Mouse (Mus musculus) embryonic facial prominence, embryonic 13.5 days (tissue): ENCODE measurements around the gene Ptgfrn. TPM values are rescaled to one million over a fixed set of nuclear protein-coding genes. Genes with fewer than 3 reads are reported as not detected.
A peak's percentile ranks its signal among the peaks of the same experiment; 100 is the strongest.

Experiments
- ATAC-seq: fragments of 200-750 bp; cut with Nextera tagmentation; 2 replicates; pipeline ENCODE4 v1.8.0; 2017; ENCODE audit warnings: low read depth; ENCODE audit not compliant: insufficient number of reproducible peaks, insufficient read depth, low FRiP score, low TSS enrichment
- H3K27ac ChIP-seq: fragments of 300-500 bp; sonication (generic); 2 replicates; pipeline ENCODE4 v1.5.1; 2015; ENCODE audit warnings: moderate library complexity, mild to moderate bottlenecking, inconsistent platforms
- H3K27me3 ChIP-seq: fragments of 300-500 bp; sonication (generic); 2 replicates; pipeline ENCODE4 v1.6.1; 2015; ENCODE audit warnings: mild to moderate bottlenecking, inconsistent platforms
- H3K36me3 ChIP-seq: fragments of 300-500 bp; sonication (generic); 2 replicates; pipeline ENCODE4 v1.6.1; 2015; ENCODE audit warnings: mild to moderate bottlenecking, inconsistent platforms
- H3K4me1 ChIP-seq: fragments of 300-500 bp; sonication (generic); 2 replicates; pipeline ENCODE4 v1.6.1; 2015; ENCODE audit warnings: inconsistent platforms
- H3K4me2 ChIP-seq: fragments of 300-500 bp; sonication (generic); 2 replicates; pipeline ENCODE4 v1.6.1; 2015; ENCODE audit warnings: moderate library complexity, mild to moderate bottlenecking, inconsistent platforms
- H3K4me3 ChIP-seq: fragments of 300-500 bp; sonication (generic); 2 replicates; pipeline ENCODE4 v1.5.1; 2015; ENCODE audit warnings: mild to moderate bottlenecking, inconsistent platforms
- H3K9ac ChIP-seq: fragments of 300-500 bp; sonication (generic); 2 replicates; pipeline ENCODE4 v1.6.1; 2015; ENCODE audit warnings: mild to moderate bottlenecking, inconsistent platforms
- H3K9me3 ChIP-seq: fragments of 300-500 bp; sonication (generic); 2 replicates; pipeline ENCODE4 v1.6.1; 2016; ENCODE audit warnings: inconsistent platforms
- WGBS: fragments of 180-500 bp; shearing (Covaris S2); methylation state at CpG from one replicate; pipeline ENCODE4 v1.1.7; 2015; ENCODE audit warnings: mixed read lengths; 5-methylcytosine and 5-hydroxymethylcytosine counted together
- polyA plus RNA-seq: library from polyadenylated mRNA; unstranded; fragments of >200 nt; fragmentation: Nextera tagmentation; extraction: Ambion mirVana; gene quantifications from 2 replicates; pipeline ENCODE4 v1.2.1, GENCODE M21; 2015

Gene Ptgfrn
- polyA plus RNA-seq, 1 experiment from 2014 or later, result 8.7 TPM

GRCm38 (mm10) chr3:101112518-101112894 lies 2.4 kb upstream of the Ptgfrn start:
- Histone ChIP-seq H3K4me3 (no peak overlapping the region), H3K9me3 (no peaks in the 10 kb centered on the region), H3K36me3 (no peaks in the 10 kb centered on the region), H3K27me3 (no peaks in the 10 kb centered on the region), H3K27ac (no peak overlapping the region), H3K4me2 (no peak overlapping the region), H3K9ac (no peak overlapping the region), H3K4me1 (peaks cover 54% of the 10 kb centered on the region)
- no peak for ATAC-seq
- WGBS, result 63% methylated on average over 5 of the region's 5 CpGs

GRCm38 (mm10) chr3:101111848-101112517 lies 1.9 kb upstream of the Ptgfrn start:
- Histone ChIP-seq H3K36me3 (no peaks in the 10 kb centered on the region), H3K9ac (no peak overlapping the region), H3K9me3 (no peaks in the 10 kb centered on the region), H3K27ac (no peak overlapping the region; the same call in 1 of the 2 replicates), H3K4me3 (no peak overlapping the region), H3K4me2 (no peak overlapping the region), H3K27me3 (no peaks in the 10 kb centered on the region), H3K4me1 (peaks cover 54% of the 10 kb centered on the region)
- 39% methylated on average over 7 of the region's 7 CpGs for WGBS
- no peak for ATAC-seq

GRCm38 (mm10) chr3:101111321-101111720 lies 1.2 kb upstream of the Ptgfrn start:
- no peak overlapping the region for H3K4me2 ChIP-seq

DNA sequence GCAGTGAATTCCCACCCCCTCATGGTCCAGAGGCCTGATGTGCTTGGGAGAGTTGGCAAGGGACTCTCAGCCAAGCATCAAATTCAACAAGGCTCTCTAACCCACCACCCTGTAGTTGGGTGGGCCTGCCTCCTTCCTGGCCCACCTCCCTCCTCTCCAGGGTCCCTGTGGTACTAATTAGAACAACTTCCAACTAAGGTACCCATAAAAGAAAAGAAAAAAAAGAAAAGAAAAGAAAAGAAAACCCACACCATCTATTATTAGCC lies 693 bp upstream of the Ptgfrn start:
- peak overlapping the region; percentile 89 for H3K4me3 ChIP-seq
- peak overlapping the region; percentile 80 for H3K4me2 ChIP-seq
- ATAC-seq, result no peak
- no peaks in the 10 kb centered on the region for H3K9me3 ChIP-seq
- peak overlapping the region; percentile 96 for H3K9ac ChIP-seq
- H3K36me3 ChIP-seq, result no peaks in the 10 kb centered on the region
- peak overlapping the region; percentile 95 for H3K27ac ChIP-seq
- no peaks in the 10 kb centered on the region for H3K27me3 ChIP-seq
- H3K4me1 ChIP-seq, result peaks cover 49% of the 10 kb centered on the region

More at GRCm38 (mm10) chr3:101111321-101111720, 1.2 kb upstream of the Ptgfrn start:
- H3K9me3 ChIP-seq, result no peaks in the 10 kb centered on the region
- no peak overlapping the region for H3K4me3 ChIP-seq
- peaks cover 47% of the 10 kb centered on the region for H3K4me1 ChIP-seq
- peak overlapping the region; percentile 95 for H3K27ac ChIP-seq
- H3K9ac ChIP-seq, result no peak overlapping the region
- WGBS, result 40% methylated on average over 10 of the region's 10 CpGs
- H3K27me3 ChIP-seq, result no peaks in the 10 kb centered on the region
- no peak for ATAC-seq
- H3K36me3 ChIP-seq, result no peaks in the 10 kb centered on the region

GRCm38 (mm10) chr3:101109558-101110021 lies 488 bp downstream of the Ptgfrn start:
- Histone ChIP-seq H3K9ac (peak overlapping the region; percentile 96), H3K4me2 (peak overlapping the region; percentile 80), H3K4me3 (peak overlapping the region; percentile 89), H3K4me1 (peaks cover 57% of the 10 kb centered on the region), H3K27me3 (no peaks in the 10 kb centered on the region), H3K27ac (peak overlapping the region; percentile 95), H3K9me3 (no peaks in the 10 kb centered on the region), H3K36me3 (no peaks in the 10 kb centered on the region)
- WGBS, result under 1% methylated on average over 44 of the region's 47 CpGs
- peak; percentile 52 for ATAC-seq

DNA sequence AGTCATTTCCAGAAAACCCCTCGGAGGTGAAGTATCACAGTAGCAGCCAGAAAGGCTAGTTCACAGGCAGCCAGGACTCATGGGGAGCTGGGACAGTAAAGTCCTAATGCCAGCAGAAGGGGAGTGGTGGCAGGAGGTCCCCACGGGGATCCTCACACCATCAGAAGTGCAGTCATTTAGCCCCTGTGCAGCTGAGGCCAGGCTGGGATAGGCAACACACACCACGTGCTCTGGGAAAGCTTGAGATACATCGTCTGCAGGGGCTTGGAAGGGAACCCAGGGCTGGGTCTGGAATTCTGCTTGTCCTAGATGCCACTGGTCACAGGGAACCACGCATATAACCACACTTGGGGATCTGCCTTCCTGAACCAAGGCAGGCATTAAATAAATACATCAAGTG lies 1.2 kb downstream of the Ptgfrn start:
- no peak for ATAC-seq
- H3K9me3 ChIP-seq, result no peaks in the 10 kb centered on the region
- peaks cover 60% of the 10 kb centered on the region for H3K4me1 ChIP-seq
- peak overlapping the region; percentile 95 for H3K27ac ChIP-seq
- H3K4me2 ChIP-seq, result peak overlapping the region; percentile 80
- 14% methylated on average over 5 of the region's 5 CpGs for WGBS
- H3K9ac ChIP-seq, result peak overlapping the region; percentile 96
- H3K4me3 ChIP-seq, result peak overlapping the region; percentile 89
- no peaks in the 10 kb centered on the region for H3K36me3 ChIP-seq
- H3K27me3 ChIP-seq, result no peaks in the 10 kb centered on the region

DNA sequence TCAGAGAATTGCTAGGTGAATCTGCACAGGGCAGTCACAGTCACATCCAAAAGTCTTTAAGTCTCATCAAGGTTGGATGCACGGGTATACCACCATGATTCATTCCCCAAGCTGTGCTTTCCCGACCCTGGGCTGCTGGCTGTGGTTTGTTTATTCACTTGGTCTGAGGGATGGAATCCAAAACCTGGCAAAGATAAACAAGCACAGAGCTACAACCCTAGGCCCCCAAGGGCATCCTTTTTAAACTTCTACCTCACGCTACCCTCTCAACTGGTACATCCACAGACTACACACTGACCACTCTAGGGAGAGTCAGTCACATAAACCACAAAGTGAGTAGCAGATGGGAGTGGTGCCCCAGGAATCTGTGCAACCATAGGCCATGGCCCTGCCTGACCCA lies 1.8 kb downstream of the Ptgfrn start:
- 39% methylated on average over 3 of the region's 3 CpGs for WGBS
- H3K9ac ChIP-seq, result peak overlapping the region; percentile 96; the same call in 1 of the 2 replicates
- H3K27me3 ChIP-seq, result no peaks in the 10 kb centered on the region
- H3K4me1 ChIP-seq, result peaks cover 65% of the 10 kb centered on the region
- H3K9me3 ChIP-seq, result no peaks in the 10 kb centered on the region
- no peaks in the 10 kb centered on the region for H3K36me3 ChIP-seq
- no peak for ATAC-seq
- peak overlapping the region; percentile 80 for H3K4me2 ChIP-seq
- peak overlapping the region; percentile 89 for H3K4me3 ChIP-seq
- no peak overlapping the region for H3K27ac ChIP-seq

DNA sequence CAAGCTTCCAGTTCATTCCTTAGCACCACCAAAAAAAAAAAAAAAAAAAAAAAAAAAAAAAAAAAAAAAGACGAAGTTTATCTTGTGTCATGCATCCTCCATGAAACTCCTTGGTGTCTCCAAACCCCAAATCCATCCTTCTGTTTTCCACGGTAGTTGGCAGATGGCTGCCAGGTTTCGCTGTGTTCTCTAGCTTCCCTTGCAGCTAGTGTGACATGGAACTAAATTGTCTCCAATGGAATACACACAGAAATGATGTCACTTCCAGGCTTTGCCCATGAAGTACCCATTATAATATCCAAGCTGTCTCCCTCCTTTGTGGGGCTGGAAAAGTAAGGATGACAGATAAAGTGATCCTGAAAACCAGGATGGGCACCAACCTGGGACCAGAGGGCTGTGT lies 3.8 kb downstream of the Ptgfrn start:
- Histone ChIP-seq H3K27me3 (no peaks in the 10 kb centered on the region), H3K9ac (no peak overlapping the region), H3K4me1 (peaks cover 59% of the 10 kb centered on the region), H3K27ac (no peak overlapping the region), H3K9me3 (no peaks in the 10 kb centered on the region), H3K4me3 (no peak overlapping the region), H3K36me3 (no peaks in the 10 kb centered on the region), H3K4me2 (no peak overlapping the region)
- 86% methylated on average over 3 of the region's 3 CpGs for WGBS
- no peak for ATAC-seq

DNA sequence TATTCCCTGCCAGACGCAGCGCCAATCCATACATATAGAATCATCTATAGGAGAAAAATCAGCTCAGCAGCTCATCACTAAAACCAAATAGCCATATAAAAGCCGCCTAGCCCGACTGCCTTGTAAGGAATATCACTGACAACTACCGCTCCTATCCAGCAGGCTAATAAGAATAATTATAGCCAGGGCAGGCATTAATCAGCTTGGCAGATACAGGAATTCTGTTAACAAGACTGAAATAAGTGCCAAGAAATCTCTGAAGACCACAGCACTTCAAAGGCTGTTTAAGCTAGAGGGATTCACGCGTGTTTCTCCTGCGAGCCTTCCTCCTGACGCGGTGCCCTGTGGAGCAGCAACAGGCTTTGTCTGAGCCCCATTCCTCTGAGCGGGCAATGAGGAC lies 4.6 kb downstream of the Ptgfrn start:
- no peak overlapping the region for H3K4me2 ChIP-seq
- WGBS, result 78% methylated on average over 11 of the region's 11 CpGs
- no peak for ATAC-seq

GRCm38 (mm10) chr3:101104883-101105282 lies 5.2 kb downstream of the Ptgfrn start:
- WGBS, result 79% methylated on average over 9 of the region's 9 CpGs
- no peak overlapping the region for H3K4me2 ChIP-seq
- H3K4me3 ChIP-seq, result no peak overlapping the region
- no peak for ATAC-seq
- no peak overlapping the region for H3K27ac ChIP-seq
- H3K9ac ChIP-seq, result no peak overlapping the region
- H3K27me3 ChIP-seq, result no peaks in the 10 kb centered on the region
- peaks cover 62% of the 10 kb centered on the region for H3K4me1 ChIP-seq
- H3K36me3 ChIP-seq, result no peaks in the 10 kb centered on the region
- H3K9me3 ChIP-seq, result no peaks in the 10 kb centered on the region

More for the DNA sequence above, 4.6 kb downstream of the Ptgfrn start:
- no peaks in the 10 kb centered on the region for H3K27me3 ChIP-seq
- H3K4me3 ChIP-seq, result no peak overlapping the region
- H3K36me3 ChIP-seq, result no peaks in the 10 kb centered on the region
- no peaks in the 10 kb centered on the region for H3K9me3 ChIP-seq
- 0 out of 2 replicates have a peak overlapping the region, but pooled peaks have one; percentile 16 for H3K9ac ChIP-seq
- no peak overlapping the region for H3K27ac ChIP-seq
- H3K4me1 ChIP-seq, result peaks cover 58% of the 10 kb centered on the region

- H3K36me3 ChIP-seq, result no peaks in the 10 kb centered on the region
- ATAC-seq, result no peak
- H3K4me1 ChIP-seq, result peaks cover 66% of the 10 kb centered on the region
- H3K27ac ChIP-seq, result no peak overlapping the region
- 81% methylated on average over 9 of the region's 9 CpGs for WGBS
- H3K27me3 ChIP-seq, result no peaks in the 10 kb centered on the region
- H3K4me3 ChIP-seq, result no peak overlapping the region
- H3K9me3 ChIP-seq, result no peaks in the 10 kb centered on the region
- no peak overlapping the region for H3K9ac ChIP-seq
- no peak overlapping the region for H3K4me2 ChIP-seq
Observed at GRCm38 (mm10) chr3:101103770-101104169, 6.3 kb downstream of the Ptgfrn start.

DNA sequence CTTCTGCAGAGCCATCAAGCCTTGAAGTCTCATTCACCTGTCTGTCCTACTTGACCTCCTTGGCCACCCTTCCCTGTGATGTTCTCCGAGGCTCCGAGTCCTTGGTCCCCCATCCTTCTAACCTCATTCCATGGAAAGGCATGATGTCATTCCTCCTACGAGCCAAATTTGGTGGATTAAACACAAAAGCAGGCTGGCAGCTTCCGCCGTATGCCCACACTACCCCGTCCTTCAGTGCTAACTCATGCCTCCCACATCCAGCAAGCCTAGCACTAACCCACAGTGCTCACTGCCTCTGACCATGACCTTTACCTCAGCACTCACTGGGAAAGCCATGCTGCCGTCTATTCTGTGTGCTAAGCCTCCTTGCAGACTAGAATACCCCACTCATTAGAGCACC lies 8.0 kb downstream of the Ptgfrn start:
- Histone ChIP-seq H3K9me3 (no peaks in the 10 kb centered on the region), H3K27ac (no peak overlapping the region), H3K9ac (no peak overlapping the region), H3K4me3 (no peak overlapping the region), H3K27me3 (no peaks in the 10 kb centered on the region), H3K4me2 (no peak overlapping the region), H3K36me3 (no peaks in the 10 kb centered on the region), H3K4me1 (peaks cover 65% of the 10 kb centered on the region)
- no peak for ATAC-seq
- WGBS, result 88% methylated on average over 7 of the region's 7 CpGs
